In the genomic region with DNA sequence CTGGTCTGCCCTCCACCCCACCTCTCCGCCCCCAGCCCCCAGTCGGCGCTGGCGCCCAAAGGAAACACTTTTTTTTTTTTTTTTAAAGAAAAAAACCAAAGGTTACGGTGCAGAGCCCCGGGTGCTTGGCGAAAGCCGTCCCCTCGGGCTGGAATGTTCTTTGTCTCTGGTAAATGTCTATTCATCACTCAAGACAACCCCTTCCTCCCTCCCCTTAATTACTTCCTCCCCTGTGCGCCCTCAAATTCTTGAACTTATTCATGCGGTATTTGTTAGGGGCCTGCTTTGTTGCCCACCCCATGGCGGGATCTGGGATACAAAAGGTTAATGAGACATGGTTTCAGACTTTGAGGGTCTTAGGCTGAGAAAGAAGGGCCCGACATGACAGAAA, we compare ENCODE assay signal across 8 mouse cellular contexts. TPM values are rescaled to one million over a fixed set of nuclear protein-coding genes. Genes with fewer than 3 reads are reported as not detected.
DNase-seq lines count a peak whose midpoint lies in the region; ATAC-seq and TF ChIP-seq lines count a peak whose summit lies in the region.

No protein-coding gene starts in this region.

- H3K4me1 ChIP-seq in lung, embryonic 14.5 days (ENCODE audit: insufficient read depth): 0 out of 2 replicates have a peak, but pooled peaks cover 3% of the 10 kb centered on the region
- peaks cover 29% of the 10 kb centered on the region for H3K4me1 ChIP-seq in forebrain, embryonic 13.5 days
- H3K4me1 ChIP-seq in stomach, embryonic 14.5 days (ENCODE audit: control insufficient read depth, insufficient read depth, low read length): peaks cover 2% of the 10 kb centered on the region

- peak overlapping the region; percentile 71 for H3K4me2 ChIP-seq in lung, embryonic 14.5 days
- peak overlapping the region; percentile 60 for H3K4me2 ChIP-seq in forebrain, embryonic 13.5 days
- peak overlapping the region; percentile 50; the same call in 1 of the 2 replicates for H3K4me2 ChIP-seq in stomach, embryonic 14.5 days (replicated peaks; ENCODE audit: low read depth, low read length)

- peak; percentile 41; the same call in 1 of the 2 replicates for ATAC-seq in lung, embryonic 14.5 days (ENCODE audit: insufficient read depth)
- peak; percentile 14; the same call in 1 of the 2 replicates for ATAC-seq in forebrain, embryonic 13.5 days
- ATAC-seq in stomach, embryonic 14.5 days (ENCODE audit: insufficient number of reproducible peaks, insufficient read depth, low FRiP score, low read depth): no peak

- H3K27ac ChIP-seq in lung, embryonic 14.5 days (ENCODE audit: low read depth): peak overlapping the region; percentile 88
- H3K27ac ChIP-seq in forebrain, embryonic 13.5 days: peak overlapping the region; percentile 82
- H3K27ac ChIP-seq in stomach, embryonic 14.5 days (ENCODE audit: low read length): peak overlapping the region; percentile 84; the same call in 1 of the 2 replicates

- H3K27me3 ChIP-seq in lung, embryonic 14.5 days (ENCODE audit: insufficient read depth, low read length): no peaks in the 10 kb centered on the region
- H3K27me3 ChIP-seq in forebrain, embryonic 13.5 days: no peaks in the 10 kb centered on the region
- no peaks in the 10 kb centered on the region for H3K27me3 ChIP-seq in stomach, embryonic 14.5 days (ENCODE audit: control insufficient read depth, insufficient read depth, low read length)

- 36% methylated on average over 13 of the region's 13 CpGs for WGBS in lung, embryonic 14.5 days
- 39% methylated on average over 13 of the region's 13 CpGs for WGBS in forebrain, embryonic 13.5 days
- WGBS in stomach, embryonic 14.5 days: 47% methylated on average over 13 of the region's 13 CpGs

- H3K9me3 ChIP-seq in lung, embryonic 14.5 days (ENCODE audit: low read depth, low read length): peaks cover 51% of the 10 kb centered on the region
- H3K9me3 ChIP-seq in forebrain, embryonic 13.5 days (replicated peaks): peaks cover 41% of the 10 kb centered on the region
- H3K9me3 ChIP-seq in stomach, embryonic 14.5 days (ENCODE audit: control insufficient read depth, low read depth, low read length): peaks cover 46% of the 10 kb centered on the region

- no peak overlapping the region for H3K9ac ChIP-seq in lung, embryonic 14.5 days
- no peak overlapping the region for H3K9ac ChIP-seq in forebrain, embryonic 13.5 days
- H3K9ac ChIP-seq in stomach, embryonic 14.5 days (replicated peaks; ENCODE audit: low read depth, low read length): no peak overlapping the region

- no peaks in the 10 kb centered on the region for H3K36me3 ChIP-seq in lung, embryonic 14.5 days (ENCODE audit: insufficient read depth)
- H3K36me3 ChIP-seq in forebrain, embryonic 13.5 days (ENCODE audit: poor library complexity, severe bottlenecking): peaks cover 4% of the 10 kb centered on the region; the same call in 1 of the 2 replicates
- H3K36me3 ChIP-seq in stomach, embryonic 14.5 days (ENCODE audit: control insufficient read depth, insufficient read depth, low read length): no peaks in the 10 kb centered on the region

- H3K4me3 ChIP-seq in lung, embryonic 14.5 days (ENCODE audit: low read depth, low read length): no peak overlapping the region
- H3K4me3 ChIP-seq in forebrain, embryonic 13.5 days: 0 out of 2 replicates have a peak overlapping the region, but pooled peaks have one; percentile 58
- no peak overlapping the region for H3K4me3 ChIP-seq in stomach, embryonic 14.5 days (ENCODE audit: low read depth, low read length)

- peak; percentile 66 for DNase-seq in lung, embryonic 14.5 days
- DNase-seq in lung, postnatal 14 days: no peak
- DNase-seq in kidney, postnatal 4 days: peak; percentile 48 to 66
- DNase-seq in gastrocnemius, postnatal 10 days: no peak
- no peak for DNase-seq in adrenal gland, adult 18-20 months (ENCODE audit: low spot score in 2 of 2)
- no peak for DNase-seq in layer of hippocampus, adult 8-10 months (ENCODE audit: low spot score in 2 of 2)

- TF ChIP-seq CTCF in lung, embryonic 14.5 days (IDR thresholded peaks at IDR 0.05; ENCODE audit: low read depth): no peak

RNA-seq across cellular contexts. Expression of a gene that starts 13.0 kb away (rescaled TPM):
- polyA plus RNA-seq in lung, embryonic 14.5 days (2014; fragmentation: Nextera tagmentation; extraction: Ambion mirVana): 1,596 and 1,677 TPM in 2 replicates
- 443 and 547 TPM in 2 replicates for polyA plus RNA-seq in forebrain, embryonic 13.5 days (2015; fragmentation: Nextera tagmentation; extraction: Ambion mirVana)
- 1,146 and 1,247 TPM in 2 replicates for polyA plus RNA-seq in stomach, embryonic 14.5 days (2014; fragmentation: Nextera tagmentation; extraction: Ambion mirVana)
- 100 to 1,000 TPM; 211 to 268 TPM for total RNA-seq in gastrocnemius, postnatal 10 days (2021)
- 10 to 100 TPM; 27.9 to 28.8 TPM for total RNA-seq in adrenal gland, adult 18-20 months (2021)
- 10 to 100 TPM; 43.1 to 65.9 (median 50.6) TPM for total RNA-seq in layer of hippocampus, adult 8-10 months (2022)

RNA-seq across cellular contexts. Expression of a gene that starts 42.8 kb away (rescaled TPM):
- 11.6 and 12.8 TPM in 2 replicates for polyA plus RNA-seq in lung, embryonic 14.5 days (2014; fragmentation: Nextera tagmentation; extraction: Ambion mirVana)
- polyA plus RNA-seq in forebrain, embryonic 13.5 days (2015; fragmentation: Nextera tagmentation; extraction: Ambion mirVana): 19.5 and 19.6 TPM in 2 replicates
- polyA plus RNA-seq in stomach, embryonic 14.5 days (2014; fragmentation: Nextera tagmentation; extraction: Ambion mirVana): 10.8 and 12.9 TPM in 2 replicates
- total RNA-seq in gastrocnemius, postnatal 10 days (2021): 1 to 10 TPM; 3.4 to 3.7 TPM
- total RNA-seq in adrenal gland, adult 18-20 months (2021): 1 to 10 TPM; 6.1 to 7.3 TPM
- total RNA-seq in layer of hippocampus, adult 8-10 months (2022): 1 to 10 TPM; 5.2 to 8.1 (median 6.7) TPM

Comparison
In these comparisons a context has a peak if more than half of its experiments do, and no peak if none do; other contexts are left out.
1. DNase-seq: peak in lung, embryonic 14.5 days (single experiment) and kidney, postnatal 4 days (2 of 2); none in lung, postnatal 14 days (single experiment), gastrocnemius, postnatal 10 days (single experiment), adrenal gland, adult 18-20 months (0 of 2) and layer of hippocampus, adult 8-10 months (0 of 2).
2. Peak in every context shown above with its lines, with median percentiles within 50 percentile points of each other: H3K27ac ChIP-seq and H3K4me2 ChIP-seq.